Mouse (Mus musculus) hindbrain, embryonic 11.5 days (tissue): Measurements from ENCODE around the gene Nr1i3. TPM values are rescaled to one million over a fixed set of nuclear protein-coding genes. Genes with fewer than 3 reads are reported as not detected.

Experiments
- ATAC-seq: fragments of 200-750 bp; cut with Nextera tagmentation; 2 replicates; pipeline ENCODE4 v1.8.0; 2017; ENCODE audit warnings: mild to moderate bottlenecking, moderate TSS enrichment, moderate library complexity; ENCODE audit not compliant: low FRiP score
- DNase-seq: peaks from one replicate; pipeline ENCODE4 v3.0.0-alpha.2; 2015; ENCODE audit warnings: low spot score
- H3K27ac ChIP-seq: fragments of 300-500 bp; sonication (generic); 2 replicates; pipeline ENCODE4 v1.5.1; 2014; ENCODE audit warnings: mild to moderate bottlenecking, low read depth, low read length
- H3K27me3 ChIP-seq: fragments of 300-500 bp; sonication (generic); 2 replicates; pipeline ENCODE4 v1.6.1; 2014; ENCODE audit warnings: mild to moderate bottlenecking, low read length, moderate library complexity, mixed read lengths; ENCODE audit not compliant: control insufficient read depth, insufficient read depth
- H3K36me3 ChIP-seq: fragments of 300-500 bp; sonication (generic); 2 replicates; pipeline ENCODE4 v1.6.1; 2014; ENCODE audit warnings: mild to moderate bottlenecking, low read length, moderate library complexity, mixed read lengths; ENCODE audit not compliant: control insufficient read depth, insufficient read depth
- H3K4me1 ChIP-seq: fragments of 300-500 bp; sonication (generic); replicated peaks from 2 replicates; pipeline ENCODE4 v1.6.1; 2014; ENCODE audit warnings: low read length, mixed read lengths; ENCODE audit not compliant: control insufficient read depth, insufficient read depth
- H3K4me2 ChIP-seq: fragments of 300-500 bp; sonication (generic); replicated peaks from 2 replicates; pipeline ENCODE4 v1.6.1; 2014; ENCODE audit warnings: mild to moderate bottlenecking, low read depth, low read length
- H3K4me3 ChIP-seq: fragments of 300-500 bp; sonication (generic); 2 replicates; pipeline ENCODE4 v1.5.1; 2014; ENCODE audit warnings: low read depth, low read length
- H3K9ac ChIP-seq: fragments of 300-500 bp; sonication (generic); 2 replicates; pipeline ENCODE4 v1.6.1; 2014; ENCODE audit warnings: low read depth, low read length
- H3K9me3 ChIP-seq: fragments of 300-500 bp; sonication (generic); 2 replicates; pipeline ENCODE4 v1.6.1; 2016; ENCODE audit warnings: low read length; ENCODE audit not compliant: control insufficient read depth
- WGBS: fragments of 180-500 bp; shearing (Covaris S2); extraction: QIAGEN DNeasy Blood & Tissue Kit; methylation state at CpG from one replicate; pipeline ENCODE4 v1.1.7; 2014; 5-methylcytosine and 5-hydroxymethylcytosine counted together
- polyA plus RNA-seq: library from polyadenylated mRNA; unstranded; fragments of >200 nt; fragmentation: Nextera tagmentation; extraction: Ambion mirVana; gene quantifications from 2 replicates; pipeline ENCODE4 v1.2.1, GENCODE M21; 2014

Nr1i3 gene
- polyA plus RNA-seq, 1 experiment from 2014 or later = 0.17 TPM

DNA sequence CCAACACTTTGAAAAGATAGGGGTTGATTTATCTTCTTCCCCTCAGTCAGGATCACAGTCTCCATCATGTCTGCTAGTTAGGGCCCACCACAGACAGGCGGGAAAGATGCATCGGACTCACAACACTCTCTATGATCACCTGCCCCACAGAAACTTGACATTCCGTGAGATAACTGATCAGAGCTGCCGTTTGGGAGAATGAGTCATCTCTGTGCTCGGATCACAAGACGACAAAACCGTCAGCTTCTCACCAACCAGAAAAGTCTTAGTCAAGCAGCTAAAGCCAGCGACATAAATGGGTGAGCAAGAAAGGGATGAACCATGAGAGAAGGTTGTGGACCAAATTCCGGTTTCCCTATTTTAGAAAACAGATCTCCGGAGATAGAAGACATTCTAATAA, 21.5 kb upstream of the Nr1i3 start:
- H3K9ac ChIP-seq = no peak overlapping the region
- no peak for ATAC-seq
- WGBS = 49% methylated on average over 10 of the region's 10 CpGs
- no peak overlapping the region for H3K4me3 ChIP-seq
- no peaks in the 10 kb centered on the region for H3K36me3 ChIP-seq
- H3K9me3 ChIP-seq = no peaks in the 10 kb centered on the region
- H3K4me2 ChIP-seq = no peak overlapping the region
- peaks cover 6% of the 10 kb centered on the region; the same call in 1 of the 2 replicates for H3K4me1 ChIP-seq
- DNase-seq = no peak
- H3K27me3 ChIP-seq = peaks cover 33% of the 10 kb centered on the region
- H3K27ac ChIP-seq = no peak overlapping the region

DNA sequence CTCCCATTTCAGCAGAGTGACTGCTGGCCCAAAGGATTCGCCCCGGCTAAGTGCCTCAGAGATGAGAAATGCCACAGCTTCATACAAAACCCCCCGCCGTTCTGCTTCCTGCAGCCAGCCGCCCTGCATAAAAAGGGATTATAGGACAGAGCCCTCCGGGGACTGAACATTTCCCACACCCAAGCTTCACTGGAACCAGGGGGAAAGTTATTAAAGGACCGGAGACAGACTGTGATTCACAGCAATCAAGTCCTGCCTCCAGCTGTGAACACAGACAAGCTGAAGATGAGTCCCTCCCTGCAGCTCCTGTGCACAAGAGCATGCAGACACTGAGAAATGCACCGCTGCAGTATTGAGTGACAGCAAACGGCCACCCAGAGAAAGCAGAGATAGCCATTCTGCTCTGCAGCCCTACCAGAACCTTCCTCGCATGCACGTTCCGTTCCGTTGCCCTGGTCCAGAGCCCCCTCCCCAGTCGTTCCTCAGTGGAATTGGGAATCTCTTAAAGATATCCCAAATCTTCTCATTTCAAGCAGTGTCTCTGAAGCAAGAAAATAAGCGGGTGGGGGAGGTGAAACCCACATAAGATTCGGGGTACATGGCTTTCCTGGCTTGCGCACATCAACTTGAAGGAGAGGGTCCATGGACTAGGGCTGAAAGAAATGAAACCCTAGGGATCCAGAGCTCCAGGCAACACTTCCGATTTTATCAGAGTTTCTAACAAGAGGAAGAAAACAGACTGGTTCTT, 20.5 kb upstream of the Nr1i3 start:
- peak; percentile 28; the same call in 1 of the 2 replicates for ATAC-seq
- Histone ChIP-seq H3K9ac (0 out of 2 replicates have a peak overlapping the region, but pooled peaks have one; percentile 19), H3K36me3 (no peaks in the 10 kb centered on the region), H3K27ac (peak overlapping the region; percentile 21; the same call in 1 of the 2 replicates), H3K4me3 (peak overlapping the region; percentile 8; the same call in 1 of the 2 replicates), H3K27me3 (peaks cover 38% of the 10 kb centered on the region), H3K9me3 (no peaks in the 10 kb centered on the region), H3K4me2 (peak overlapping the region; percentile 32), H3K4me1 (peaks cover 6% of the 10 kb centered on the region; the same call in 1 of the 2 replicates)
- WGBS = 3% methylated on average over 18 of the region's 18 CpGs
- DNase-seq = peak; percentile 54

DNA sequence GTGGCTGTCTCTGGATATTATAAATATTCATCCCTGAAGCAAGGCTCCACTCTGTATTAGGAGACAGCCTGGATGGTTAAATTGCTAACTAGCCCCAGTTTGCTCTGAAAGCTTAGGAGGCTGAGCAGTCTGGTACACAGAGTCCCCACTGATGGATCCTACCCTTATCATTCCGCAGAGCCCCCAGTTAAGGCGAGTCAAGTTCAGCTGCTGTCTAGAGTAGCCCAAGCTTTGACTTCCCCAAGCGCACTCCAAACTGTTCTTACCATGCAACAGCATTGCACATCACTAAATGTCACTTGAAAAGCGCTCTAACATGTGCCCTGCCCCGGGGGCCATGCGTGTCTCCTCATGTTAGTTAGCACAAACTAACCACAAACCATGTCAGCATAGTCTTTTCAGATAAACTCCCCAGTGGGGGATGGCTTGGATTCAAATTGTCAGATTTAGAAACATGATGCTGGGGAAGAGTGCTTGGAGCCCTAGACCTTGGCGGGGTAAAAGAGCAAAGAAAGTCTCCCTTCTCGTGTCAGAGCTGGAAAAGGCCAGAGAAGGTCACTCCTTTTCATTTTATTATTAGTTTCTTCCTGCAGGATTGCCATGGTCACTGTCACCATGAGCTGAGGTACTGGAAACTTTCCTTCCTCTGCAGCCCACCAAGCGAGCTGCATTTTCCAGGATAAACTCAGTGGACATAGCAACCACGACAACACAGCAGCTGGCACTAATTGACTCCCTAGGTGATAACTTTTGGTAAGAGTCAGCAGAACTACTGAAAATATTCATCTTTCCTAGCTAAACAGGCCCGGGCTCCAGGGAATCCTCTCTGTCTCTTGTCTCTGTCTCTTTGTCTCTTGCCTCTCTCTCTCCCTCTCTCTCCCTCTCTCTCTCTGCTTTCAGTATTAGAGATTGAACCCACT, 19.6 kb upstream of the Nr1i3 start:
- Histone ChIP-seq H3K36me3 (no peaks in the 10 kb centered on the region), H3K27ac (no peak overlapping the region), H3K4me1 (peaks cover 6% of the 10 kb centered on the region; the same call in 1 of the 2 replicates), H3K9ac (no peak overlapping the region), H3K27me3 (peaks cover 38% of the 10 kb centered on the region), H3K4me3 (0 out of 2 replicates have a peak overlapping the region, but pooled peaks have one; percentile 8), H3K9me3 (no peaks in the 10 kb centered on the region), H3K4me2 (peak overlapping the region; percentile 32; the same call in 1 of the 2 replicates)
- WGBS = 20% methylated on average over 11 of the region's 11 CpGs
- peak; percentile 31 for DNase-seq
- no peak for ATAC-seq

GRCm38 (mm10) chr1:171195046-171195822, 18.5 kb upstream of the Nr1i3 start:
- H3K27me3 ChIP-seq = peaks cover 38% of the 10 kb centered on the region
- peak overlapping the region; percentile 37; the same call in 1 of the 2 replicates for H3K9ac ChIP-seq
- H3K4me3 ChIP-seq = peak overlapping the region; percentile 58
- H3K4me2 ChIP-seq = peak overlapping the region; percentile 93
- no peaks in the 10 kb centered on the region for H3K9me3 ChIP-seq
- no peaks in the 10 kb centered on the region for H3K36me3 ChIP-seq
- 0 out of 2 replicates have a peak, but pooled peaks cover 6% of the 10 kb centered on the region for H3K4me1 ChIP-seq
- DNase-seq (peak; percentile 54), ATAC-seq (0 out of 2 replicates have a peak, but pooled peaks have one; percentile 2)
- H3K27ac ChIP-seq = no peak overlapping the region
- WGBS = 7% methylated on average over 20 of the region's 20 CpGs

GRCm38 (mm10) chr1:171195887-171196397, 17.8 kb upstream of the Nr1i3 start, which contains the start of gene Pcp4l1:
TSS of gene Pcp4l1 (minus strand) at chr1:171196268.
- peak within 1 kb of the TSS; percentile 93 for H3K4me2 ChIP-seq
- H3K9me3 ChIP-seq = no peaks in the 10 kb centered on the region
- H3K27ac ChIP-seq = no peak within 1 kb of the TSS
- ATAC-seq (peak; percentile 75), DNase-seq (peak; percentile 60)
- WGBS = 1% methylated on average over 33 of the region's 33 CpGs
- no peaks in the 10 kb centered on the region for H3K36me3 ChIP-seq
- peak within 1 kb of the TSS; percentile 37 for H3K9ac ChIP-seq
- 0 out of 2 replicates have a peak, but pooled peaks cover 6% of the 10 kb centered on the region for H3K4me1 ChIP-seq
- peak within 1 kb of the TSS; percentile 58 for H3K4me3 ChIP-seq
- peaks cover 38% of the 10 kb centered on the region for H3K27me3 ChIP-seq

DNA sequence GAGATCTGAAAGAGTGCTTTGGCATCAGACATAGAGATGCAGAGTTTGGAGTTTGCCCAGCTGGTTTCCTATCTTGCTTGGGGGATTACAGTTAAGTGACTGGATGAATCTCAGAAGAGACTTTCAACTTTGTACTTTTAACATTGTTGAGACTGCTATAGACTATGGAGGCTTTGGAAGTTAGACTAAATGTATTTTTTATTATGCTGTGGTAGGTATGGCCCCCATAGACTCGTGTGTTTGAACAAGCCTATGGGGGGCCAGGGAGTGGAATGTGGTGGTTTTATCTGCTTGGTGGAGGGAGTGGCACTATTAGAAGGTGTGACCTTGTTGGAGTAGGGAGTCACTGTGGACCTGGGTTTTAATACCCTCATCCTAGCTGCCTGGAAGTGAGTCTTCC, 14.2 kb upstream of the Nr1i3 start:
- Histone ChIP-seq H3K9me3 (no peaks in the 10 kb centered on the region), H3K9ac (no peak overlapping the region), H3K4me3 (no peak overlapping the region), H3K4me2 (no peak overlapping the region), H3K27me3 (peaks cover 21% of the 10 kb centered on the region), H3K36me3 (no peaks in the 10 kb centered on the region), H3K27ac (no peak overlapping the region), H3K4me1 (0 out of 2 replicates have a peak, but pooled peaks cover 3% of the 10 kb centered on the region)
- WGBS = 58% methylated on average over 1 of the region's 1 CpGs
- ATAC-seq = no peak
- DNase-seq = no peak

DNA sequence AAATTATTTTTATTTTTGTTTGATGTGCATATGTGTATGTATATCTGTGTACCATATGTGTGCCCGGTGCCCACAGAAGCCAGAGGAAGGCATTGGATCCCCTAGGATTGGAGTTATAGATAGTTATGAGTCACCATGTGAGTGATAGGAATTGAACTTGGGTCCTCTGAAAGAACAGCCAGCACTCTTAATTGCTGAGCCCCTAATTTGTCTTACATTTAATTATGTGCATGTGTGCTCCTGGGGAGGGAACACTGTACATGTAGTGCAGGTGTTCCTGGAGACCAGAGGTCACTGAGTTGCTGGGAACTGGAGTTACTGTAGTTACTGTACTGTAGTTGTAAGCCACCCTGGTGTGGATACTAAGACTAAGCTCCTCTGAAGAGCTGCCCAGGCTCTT, 13.0 kb upstream of the Nr1i3 start:
- no peak for DNase-seq
- Histone ChIP-seq H3K4me3 (no peak overlapping the region), H3K4me2 (no peak overlapping the region), H3K27me3 (peaks cover 11% of the 10 kb centered on the region; the same call in 1 of the 2 replicates), H3K4me1 (0 out of 2 replicates have a peak, but pooled peaks cover 1% of the 10 kb centered on the region), H3K36me3 (no peaks in the 10 kb centered on the region), H3K27ac (no peak overlapping the region), H3K9me3 (no peaks in the 10 kb centered on the region), H3K9ac (no peak overlapping the region)
- WGBS = 98% methylated on average over 1 of the region's 1 CpGs
- no peak for ATAC-seq
